Comparison of ENCODE assay signal across 8 mouse cellular contexts in the genomic region with DNA sequence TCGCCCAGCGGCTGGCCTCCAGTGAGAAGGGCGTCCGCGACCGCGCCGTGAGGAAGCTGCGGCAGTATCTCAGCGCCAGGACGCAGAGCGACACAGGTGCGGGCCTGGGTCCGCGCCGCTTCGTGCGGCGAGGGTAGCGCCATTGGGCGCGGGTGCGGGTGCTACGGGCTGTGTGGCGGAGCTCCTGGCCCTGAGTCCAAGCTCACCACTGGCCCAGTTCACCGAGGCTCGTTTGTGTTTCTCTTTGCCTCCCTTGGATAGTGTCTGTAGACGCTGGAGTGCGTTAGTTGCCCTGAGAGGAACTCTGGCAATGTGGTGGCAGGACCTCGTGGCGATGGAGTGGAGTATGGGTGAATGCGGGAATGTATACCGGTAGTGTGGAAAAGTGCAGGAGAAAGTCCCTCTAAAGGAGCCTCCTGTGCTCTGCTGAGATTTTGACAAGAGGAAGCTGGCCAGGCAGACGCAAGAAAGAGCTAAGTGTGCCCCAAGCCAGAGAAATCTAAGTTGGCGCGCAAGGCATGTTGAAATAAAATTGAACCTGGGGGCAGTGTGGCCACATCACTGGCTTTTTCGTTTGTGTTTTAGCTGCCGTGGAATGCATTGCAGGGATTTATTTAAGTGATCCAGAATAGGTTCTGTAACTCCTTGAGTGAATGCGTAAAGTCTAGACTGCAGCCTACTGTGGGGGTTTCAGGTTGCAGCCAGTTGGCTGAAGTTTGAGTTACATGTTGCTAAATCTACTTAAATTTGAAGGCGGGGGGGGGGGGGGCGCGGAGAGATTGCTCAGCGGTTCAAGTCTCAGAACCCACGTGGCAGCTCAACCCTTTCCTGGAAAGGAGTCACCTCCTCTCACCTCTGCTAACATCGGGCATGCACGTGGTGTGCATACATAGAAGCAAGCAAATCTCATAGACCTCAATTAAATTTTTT. TPM values are rescaled to one million over a fixed set of nuclear protein-coding genes. Genes with fewer than 3 reads are reported as not detected.
DNase-seq lines count a peak whose midpoint lies in the region; ATAC-seq and TF ChIP-seq lines count a peak whose summit lies in the region.

No protein-coding gene starts in this region.

- peak; percentile 31; the same call in 1 of the 2 replicates for ATAC-seq in heart, embryonic 11.5 days (replicated peaks; ENCODE audit: insufficient number of reproducible peaks, low FRiP score, low TSS enrichment)
- peak; percentile 38 for ATAC-seq in embryonic facial prominence, embryonic 13.5 days (ENCODE audit: insufficient number of reproducible peaks, insufficient read depth, low FRiP score, low TSS enrichment, low read depth)
- peak; percentile 59; the same call in 1 of the 2 replicates for ATAC-seq in limb, embryonic 11.5 days (ENCODE audit: insufficient number of reproducible peaks, low FRiP score, low TSS enrichment, low read depth)
- ATAC-seq in neural tube, embryonic 14.5 days (ENCODE audit: low read depth) = peak; percentile 76; the same call in 1 of the 2 replicates

- H3K27ac ChIP-seq in heart, embryonic 11.5 days (ENCODE audit: low read depth, low read length) = peak overlapping the region; percentile 60; the same call in 1 of the 2 replicates
- H3K27ac ChIP-seq in embryonic facial prominence, embryonic 13.5 days = peak overlapping the region; percentile 91
- peak overlapping the region; percentile 60 for H3K27ac ChIP-seq in limb, embryonic 11.5 days (replicated peaks; ENCODE audit: low read depth, low read length)
- peak overlapping the region; percentile 71; the same call in 1 of the 2 replicates for H3K27ac ChIP-seq in neural tube, embryonic 14.5 days (ENCODE audit: low read depth, low read length)

- DNase-seq in heart, postnatal 4 days = no peak
- peak; percentile 58 for DNase-seq in limb, embryonic 11.5 days (ENCODE audit: low spot score)
- no peak for DNase-seq in gastrocnemius, postnatal 4 days (ENCODE audit: low spot score in 2 of 2)
- no peak for DNase-seq in cerebellum, postnatal 36 days

- TF ChIP-seq CTCF in E14TG2a.4 (conservative IDR thresholded peaks at IDR 0.05; ENCODE audit: low read length) = no peak

- H3K27me3 ChIP-seq in heart, embryonic 11.5 days (ENCODE audit: control insufficient read depth, insufficient read depth, low read length) = no peaks in the 10 kb centered on the region
- H3K27me3 ChIP-seq in E14TG2a.4 (ENCODE audit: insufficient read depth, low read length) = no peaks in the 10 kb centered on the region
- H3K27me3 ChIP-seq in embryonic facial prominence, embryonic 13.5 days = no peaks in the 10 kb centered on the region
- H3K27me3 ChIP-seq in limb, embryonic 11.5 days (ENCODE audit: control insufficient read depth, insufficient read depth, low read length) = no peaks in the 10 kb centered on the region
- no peaks in the 10 kb centered on the region for H3K27me3 ChIP-seq in neural tube, embryonic 14.5 days (ENCODE audit: control insufficient read depth, insufficient read depth, low read length)

- H3K4me1 ChIP-seq in heart, embryonic 11.5 days (ENCODE audit: control insufficient read depth, insufficient read depth, low read length) = peaks cover 11% of the 10 kb centered on the region
- H3K4me1 ChIP-seq in E14TG2a.4 (replicated peaks; ENCODE audit: low read depth, low read length) = peaks cover 76% of the 10 kb centered on the region
- peaks cover 29% of the 10 kb centered on the region for H3K4me1 ChIP-seq in embryonic facial prominence, embryonic 13.5 days
- H3K4me1 ChIP-seq in limb, embryonic 11.5 days (ENCODE audit: control insufficient read depth, insufficient read depth, low read length) = peaks cover 11% of the 10 kb centered on the region; the same call in 1 of the 2 replicates
- H3K4me1 ChIP-seq in neural tube, embryonic 14.5 days (ENCODE audit: control insufficient read depth, insufficient read depth, low read length) = peaks cover 18% of the 10 kb centered on the region

- no peaks in the 10 kb centered on the region for H3K36me3 ChIP-seq in heart, embryonic 11.5 days (ENCODE audit: control insufficient read depth, insufficient read depth, low read length)
- H3K36me3 ChIP-seq in E14TG2a.4 (ENCODE audit: insufficient read depth, low read length) = peaks cover 58% of the 10 kb centered on the region
- 0 out of 2 replicates have a peak, but pooled peaks cover 2% of the 10 kb centered on the region for H3K36me3 ChIP-seq in embryonic facial prominence, embryonic 13.5 days
- H3K36me3 ChIP-seq in limb, embryonic 11.5 days (ENCODE audit: control insufficient read depth, insufficient read depth, low read length) = peaks cover 3% of the 10 kb centered on the region; the same call in 1 of the 2 replicates
- H3K36me3 ChIP-seq in neural tube, embryonic 14.5 days (ENCODE audit: control insufficient read depth, insufficient read depth, low read length) = no peaks in the 10 kb centered on the region

- H3K4me3 ChIP-seq in heart, embryonic 11.5 days (ENCODE audit: low read depth, low read length) = peak overlapping the region; percentile 82
- H3K4me3 ChIP-seq in E14TG2a.4 (replicated peaks; ENCODE audit: low read length) = peak overlapping the region; percentile 98
- peak overlapping the region; percentile 81 for H3K4me3 ChIP-seq in embryonic facial prominence, embryonic 13.5 days
- peak overlapping the region; percentile 75 for H3K4me3 ChIP-seq in limb, embryonic 11.5 days (ENCODE audit: low read depth, low read length)
- peak overlapping the region; percentile 83 for H3K4me3 ChIP-seq in neural tube, embryonic 14.5 days (ENCODE audit: low read depth, low read length)

- WGBS in heart, embryonic 11.5 days (ENCODE audit: insufficient replicate concordance) = under 1% methylated on average over 46 of the region's 46 CpGs
- WGBS in embryonic facial prominence, embryonic 13.5 days = under 1% methylated on average over 46 of the region's 46 CpGs
- WGBS in limb, embryonic 11.5 days = under 1% methylated on average over 46 of the region's 46 CpGs
- WGBS in neural tube, embryonic 14.5 days = under 1% methylated on average over 46 of the region's 46 CpGs

- H3K9me3 ChIP-seq in heart, embryonic 11.5 days (replicated peaks; ENCODE audit: control insufficient read depth, low read length) = no peaks in the 10 kb centered on the region
- H3K9me3 ChIP-seq in E14TG2a.4 (ENCODE audit: low read length) = no peaks in the 10 kb centered on the region
- no peaks in the 10 kb centered on the region for H3K9me3 ChIP-seq in embryonic facial prominence, embryonic 13.5 days
- H3K9me3 ChIP-seq in limb, embryonic 11.5 days (ENCODE audit: control insufficient read depth, low read length) = no peaks in the 10 kb centered on the region
- H3K9me3 ChIP-seq in neural tube, embryonic 14.5 days (ENCODE audit: control insufficient read depth, low read length) = no peaks in the 10 kb centered on the region

- peak overlapping the region; percentile 94 for H3K4me2 ChIP-seq in heart, embryonic 11.5 days
- peak overlapping the region; percentile 94 for H3K4me2 ChIP-seq in embryonic facial prominence, embryonic 13.5 days
- H3K4me2 ChIP-seq in limb, embryonic 11.5 days (ENCODE audit: low read depth, severe bottlenecking) = peak overlapping the region; percentile 65
- H3K4me2 ChIP-seq in neural tube, embryonic 14.5 days (ENCODE audit: low read depth, low read length) = peak overlapping the region; percentile 95

- H3K9ac ChIP-seq in heart, embryonic 11.5 days (ENCODE audit: low read depth, low read length) = peak overlapping the region; percentile 87
- H3K9ac ChIP-seq in embryonic facial prominence, embryonic 13.5 days = peak overlapping the region; percentile 90
- peak overlapping the region; percentile 84 for H3K9ac ChIP-seq in limb, embryonic 11.5 days (ENCODE audit: low read length)
- peak overlapping the region; percentile 76 for H3K9ac ChIP-seq in neural tube, embryonic 14.5 days (replicated peaks; ENCODE audit: low read depth, low read length)

RNA-seq across cellular contexts. Expression of a gene that starts 0.6 kb away (rescaled TPM):
- 0.35 and 0.44 TPM in 2 replicates for polyA plus RNA-seq in heart, embryonic 11.5 days (2014; fragmentation: Nextera tagmentation; extraction: Ambion mirVana)
- under 1 TPM; 0.95 to 0.98 TPM for total RNA-seq in heart, postnatal 4 days (2021)
- polyA plus RNA-seq in embryonic facial prominence, embryonic 13.5 days (2015; fragmentation: Nextera tagmentation; extraction: Ambion mirVana) = 0.41 and 0.56 TPM in 2 replicates
- polyA plus RNA-seq in limb, embryonic 11.5 days (2014; fragmentation: Nextera tagmentation; extraction: Ambion mirVana) = 0.55 and 0.64 TPM in 2 replicates
- polyA plus RNA-seq in neural tube, embryonic 14.5 days (2014; fragmentation: Nextera tagmentation; extraction: Ambion mirVana) = 0.52 and 1.1 TPM in 2 replicates
- 1 to 10 TPM; 6.1 to 8.2 TPM for total RNA-seq in gastrocnemius, postnatal 4 days (2021)

RNA-seq across cellular contexts. Expression of a gene that starts 0.9 kb away (rescaled TPM):
- polyA plus RNA-seq in heart, embryonic 11.5 days (2014; fragmentation: Nextera tagmentation; extraction: Ambion mirVana) = 29.5 and 44.3 TPM in 2 replicates
- total RNA-seq in heart, postnatal 4 days (2021) = 10 to 100 TPM; 16.2 to 16.8 TPM
- polyA plus RNA-seq in embryonic facial prominence, embryonic 13.5 days (2015; fragmentation: Nextera tagmentation; extraction: Ambion mirVana) = 75.8 and 82.2 TPM in 2 replicates
- 79.1 and 80.9 TPM in 2 replicates for polyA plus RNA-seq in limb, embryonic 11.5 days (2014; fragmentation: Nextera tagmentation; extraction: Ambion mirVana)
- polyA plus RNA-seq in neural tube, embryonic 14.5 days (2014; fragmentation: Nextera tagmentation; extraction: Ambion mirVana) = 30.1 and 40.8 TPM in 2 replicates
- 10 to 100 TPM; 17.3 to 29.4 TPM for total RNA-seq in gastrocnemius, postnatal 4 days (2021)
